Mouse (Mus musculus): Measurements from ENCODE around the gene C5ar2. TPM values are rescaled to one million over a fixed set of nuclear protein-coding genes. Genes with fewer than 3 reads are reported as not detected.

C5ar2 gene
- polyA plus RNA-seq, 1 experiment from 2014 or later: not detected

- Histone ChIP-seq H3K9me3 (replicated peaks; ENCODE audit: control insufficient read depth, low read length) (no peaks in the 10 kb centered on the region), H3K4me1 (ENCODE audit: control insufficient read depth, insufficient read depth, low read length) (no peaks in the 10 kb centered on the region), H3K9ac (ENCODE audit: low read length) (no peak overlapping the region), H3K4me2 (ENCODE audit: low read length) (no peak overlapping the region), H3K36me3 (ENCODE audit: control insufficient read depth, insufficient read depth, low read length) (peaks cover 85% of the 10 kb centered on the region), H3K27me3 (replicated peaks; ENCODE audit: control insufficient read depth, insufficient read depth, low read length) (no peaks in the 10 kb centered on the region), H3K27ac (ENCODE audit: low read depth, low read length) (no peak overlapping the region), H3K4me3 (ENCODE audit: low read depth, low read length) (no peak overlapping the region)
- DNase-seq (ENCODE audit: low spot score) (no peak), ATAC-seq (no peak)
- WGBS: 80% methylated on average over 12 of the region's 12 CpGs
Measured at GRCm38 (mm10) chr7:16210862-16211365, 33.0 kb downstream of the C5ar2 start.

- Histone ChIP-seq H3K4me2 (ENCODE audit: low read length) (no peak overlapping the region), H3K9me3 (replicated peaks; ENCODE audit: control insufficient read depth, low read length) (no peaks in the 10 kb centered on the region), H3K4me3 (ENCODE audit: low read depth, low read length) (no peak overlapping the region), H3K27ac (ENCODE audit: low read depth, low read length) (no peak overlapping the region), H3K9ac (ENCODE audit: low read length) (no peak overlapping the region), H3K36me3 (ENCODE audit: control insufficient read depth, insufficient read depth, low read length) (peaks cover 85% of the 10 kb centered on the region), H3K27me3 (replicated peaks; ENCODE audit: control insufficient read depth, insufficient read depth, low read length) (no peaks in the 10 kb centered on the region), H3K4me1 (ENCODE audit: control insufficient read depth, insufficient read depth, low read length) (no peaks in the 10 kb centered on the region)
- no peak for DNase-seq (ENCODE audit: low spot score)
- WGBS: 91% methylated on average over 21 of the region's 21 CpGs
- ATAC-seq: no peak
Measured at GRCm38 (mm10) chr7:16208781-16209665, 34.9 kb downstream of the C5ar2 start.

DNA sequence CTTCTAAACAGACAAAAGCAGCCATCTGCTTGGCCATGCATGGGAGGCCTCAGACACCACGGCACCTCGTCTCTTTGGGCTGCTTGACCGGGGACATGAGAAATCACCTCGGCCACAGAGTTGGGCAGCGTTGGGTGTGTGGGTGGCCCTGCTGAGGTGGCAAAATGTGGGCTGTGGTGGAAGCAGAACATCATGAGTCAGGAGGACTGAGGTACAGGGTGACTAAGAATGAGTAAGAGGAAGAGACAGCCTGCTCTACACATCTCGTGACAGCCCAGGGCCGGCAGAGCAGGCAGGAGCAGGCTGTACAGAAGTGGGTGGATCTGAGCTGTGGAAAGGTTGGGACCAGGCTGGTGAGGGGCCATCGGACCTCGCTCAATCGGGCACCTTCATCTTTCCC lies 36.5 kb downstream of the C5ar2 start:
- Histone ChIP-seq H3K4me2 (ENCODE audit: low read length) (no peak overlapping the region), H3K27me3 (replicated peaks; ENCODE audit: control insufficient read depth, insufficient read depth, low read length) (no peaks in the 10 kb centered on the region), H3K9me3 (replicated peaks; ENCODE audit: control insufficient read depth, low read length) (no peaks in the 10 kb centered on the region), H3K4me3 (ENCODE audit: low read depth, low read length) (no peak overlapping the region), H3K4me1 (ENCODE audit: control insufficient read depth, insufficient read depth, low read length) (no peaks in the 10 kb centered on the region), H3K36me3 (ENCODE audit: control insufficient read depth, insufficient read depth, low read length) (peaks cover 90% of the 10 kb centered on the region), H3K9ac (ENCODE audit: low read length) (no peak overlapping the region), H3K27ac (ENCODE audit: low read depth, low read length) (no peak overlapping the region)
- 88% methylated on average over 10 of the region's 10 CpGs for WGBS
- no peak for DNase-seq (ENCODE audit: low spot score)
- no peak for ATAC-seq

GRCm38 (mm10) chr7:16207076-16207475 lies 36.9 kb downstream of the C5ar2 start:
- 87% methylated on average over 7 of the region's 7 CpGs for WGBS
- ATAC-seq (no peak), DNase-seq (ENCODE audit: low spot score) (no peak)

GRCm38 (mm10) chr7:16204791-16205190 lies 39.2 kb downstream of the C5ar2 start:
- no peak for DNase-seq (ENCODE audit: low spot score)
- WGBS: 82% methylated on average over 8 of the region's 9 CpGs
- Histone ChIP-seq H3K36me3 (ENCODE audit: control insufficient read depth, insufficient read depth, low read length) (peaks cover 88% of the 10 kb centered on the region), H3K4me1 (ENCODE audit: control insufficient read depth, insufficient read depth, low read length) (no peaks in the 10 kb centered on the region), H3K9ac (ENCODE audit: low read length) (no peak overlapping the region), H3K4me3 (ENCODE audit: low read depth, low read length) (no peak overlapping the region), H3K27ac (ENCODE audit: low read depth, low read length) (no peak overlapping the region), H3K27me3 (replicated peaks; ENCODE audit: control insufficient read depth, insufficient read depth, low read length) (no peaks in the 10 kb centered on the region), H3K9me3 (replicated peaks; ENCODE audit: control insufficient read depth, low read length) (no peaks in the 10 kb centered on the region), H3K4me2 (ENCODE audit: low read length) (no peak overlapping the region)
- ATAC-seq: no peak

More at GRCm38 (mm10) chr7:16207076-16207475, 36.9 kb downstream of the C5ar2 start:
- H3K4me1 ChIP-seq (ENCODE audit: control insufficient read depth, insufficient read depth, low read length): no peaks in the 10 kb centered on the region
- no peak overlapping the region for H3K4me2 ChIP-seq (ENCODE audit: low read length)
- H3K4me3 ChIP-seq (ENCODE audit: low read depth, low read length): no peak overlapping the region
- no peak overlapping the region for H3K27ac ChIP-seq (ENCODE audit: low read depth, low read length)
- H3K27me3 ChIP-seq (replicated peaks; ENCODE audit: control insufficient read depth, insufficient read depth, low read length): no peaks in the 10 kb centered on the region
- H3K9ac ChIP-seq (ENCODE audit: low read length): no peak overlapping the region
- H3K36me3 ChIP-seq (ENCODE audit: control insufficient read depth, insufficient read depth, low read length): peaks cover 94% of the 10 kb centered on the region
- H3K9me3 ChIP-seq (replicated peaks; ENCODE audit: control insufficient read depth, low read length): no peaks in the 10 kb centered on the region

DNA sequence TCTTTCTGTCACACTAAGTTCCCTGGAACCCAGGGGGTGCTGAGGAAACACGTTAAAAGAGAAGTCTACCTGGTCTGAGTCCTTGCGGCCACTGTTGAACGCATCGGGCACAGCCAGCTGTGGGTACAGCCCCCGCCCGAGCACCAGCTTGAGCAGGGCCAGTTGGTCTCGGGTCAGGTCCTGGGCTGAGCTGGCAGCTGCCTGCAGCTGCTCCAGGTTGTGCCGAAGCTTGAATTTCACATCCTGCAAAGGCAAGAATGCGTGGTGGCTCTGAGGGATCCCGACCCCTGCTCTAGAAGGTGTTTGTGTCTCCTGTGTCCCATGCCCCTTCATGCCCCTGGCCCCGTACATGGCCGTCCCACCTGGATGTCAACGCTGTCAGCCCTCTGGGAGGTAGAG lies 40.5 kb downstream of the C5ar2 start:
- Histone ChIP-seq H3K36me3 (ENCODE audit: control insufficient read depth, insufficient read depth, low read length) (peaks cover 88% of the 10 kb centered on the region), H3K27me3 (replicated peaks; ENCODE audit: control insufficient read depth, insufficient read depth, low read length) (no peaks in the 10 kb centered on the region), H3K9ac (ENCODE audit: low read length) (no peak overlapping the region), H3K27ac (ENCODE audit: low read depth, low read length) (no peak overlapping the region), H3K9me3 (replicated peaks; ENCODE audit: control insufficient read depth, low read length) (no peaks in the 10 kb centered on the region), H3K4me3 (ENCODE audit: low read depth, low read length) (no peak overlapping the region), H3K4me1 (ENCODE audit: control insufficient read depth, insufficient read depth, low read length) (no peaks in the 10 kb centered on the region), H3K4me2 (ENCODE audit: low read length) (no peak overlapping the region)
- DNase-seq (ENCODE audit: low spot score): no peak
- 94% methylated on average over 13 of the region's 13 CpGs for WGBS
- no peak for ATAC-seq

DNA sequence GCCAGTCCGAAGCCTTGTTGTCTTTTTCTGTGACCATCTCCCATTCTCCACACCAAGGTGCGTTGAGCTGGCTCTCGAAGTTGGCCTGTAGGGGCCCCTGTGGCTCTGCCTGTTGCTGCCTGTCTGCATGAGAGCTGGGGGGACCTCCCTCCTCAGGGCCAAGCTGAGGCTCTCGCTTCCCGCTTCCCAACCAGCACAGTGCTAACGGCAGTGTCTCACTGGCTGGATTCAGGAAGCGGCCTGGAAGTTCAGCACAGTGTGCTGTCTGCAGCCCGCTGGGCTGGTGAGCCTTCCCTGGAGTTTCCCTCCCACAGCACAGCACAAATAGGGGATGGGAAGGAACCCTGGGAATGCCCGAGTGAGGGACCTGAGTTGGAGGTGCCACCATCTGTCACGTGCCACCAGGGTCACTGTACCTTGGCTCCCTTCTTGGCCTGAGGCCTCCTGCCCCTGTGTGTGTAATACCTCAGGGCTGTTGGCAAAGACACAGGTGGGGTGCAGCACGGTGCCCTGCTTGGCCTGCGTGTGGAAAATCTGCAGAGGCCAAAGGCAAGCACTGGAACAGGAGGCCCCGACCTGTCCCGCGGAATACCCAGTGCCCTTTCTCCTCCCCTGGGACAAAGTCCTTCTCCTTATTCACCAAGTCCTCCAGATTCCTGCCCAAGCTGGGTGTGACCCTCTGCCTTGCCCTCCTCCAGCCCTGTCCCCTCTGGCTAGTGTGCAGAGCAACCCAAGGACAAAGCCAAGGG lies 41.0 kb downstream of the C5ar2 start:
- DNase-seq (ENCODE audit: low spot score): no peak
- no peak for ATAC-seq
- H3K36me3 ChIP-seq (ENCODE audit: control insufficient read depth, insufficient read depth, low read length): peaks cover 89% of the 10 kb centered on the region
- H3K27ac ChIP-seq (ENCODE audit: low read depth, low read length): no peak overlapping the region
- H3K9ac ChIP-seq (ENCODE audit: low read length): no peak overlapping the region
- no peaks in the 10 kb centered on the region for H3K9me3 ChIP-seq (replicated peaks; ENCODE audit: control insufficient read depth, low read length)
- H3K27me3 ChIP-seq (replicated peaks; ENCODE audit: control insufficient read depth, insufficient read depth, low read length): no peaks in the 10 kb centered on the region
- no peak overlapping the region for H3K4me2 ChIP-seq (ENCODE audit: low read length)
- WGBS: 88% methylated on average over 15 of the region's 15 CpGs
- no peaks in the 10 kb centered on the region for H3K4me1 ChIP-seq (ENCODE audit: control insufficient read depth, insufficient read depth, low read length)
- H3K4me3 ChIP-seq (ENCODE audit: low read depth, low read length): no peak overlapping the region

DNA sequence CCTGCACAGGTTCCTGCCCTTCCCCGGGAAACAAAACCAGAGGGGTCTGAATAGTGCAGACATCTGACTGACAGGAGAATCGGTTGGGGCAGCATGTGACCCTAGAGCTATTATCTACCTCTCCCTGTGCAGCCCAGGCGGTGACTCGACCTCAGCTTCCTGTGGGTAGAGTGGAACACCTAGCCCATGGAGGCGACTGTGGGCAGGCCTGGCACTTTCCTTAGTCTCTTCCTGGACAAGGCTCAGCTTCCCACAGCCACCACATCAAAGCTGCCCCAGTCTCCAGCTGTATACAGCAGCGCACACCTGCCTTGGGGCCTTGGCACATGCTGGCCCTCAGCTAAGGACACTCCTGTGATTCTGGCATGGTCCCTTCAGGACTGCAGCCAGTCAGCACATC lies 42.8 kb downstream of the C5ar2 start:
- H3K27ac ChIP-seq (ENCODE audit: low read depth, low read length): no peak overlapping the region
- no peak overlapping the region for H3K4me2 ChIP-seq (ENCODE audit: low read length)
- 88% methylated on average over 6 of the region's 6 CpGs for WGBS
- H3K36me3 ChIP-seq (ENCODE audit: control insufficient read depth, insufficient read depth, low read length): peaks cover 88% of the 10 kb centered on the region
- no peak overlapping the region for H3K9ac ChIP-seq (ENCODE audit: low read length)
- no peaks in the 10 kb centered on the region for H3K27me3 ChIP-seq (replicated peaks; ENCODE audit: control insufficient read depth, insufficient read depth, low read length)
- H3K4me1 ChIP-seq (ENCODE audit: control insufficient read depth, insufficient read depth, low read length): no peaks in the 10 kb centered on the region
- no peak overlapping the region for H3K4me3 ChIP-seq (ENCODE audit: low read depth, low read length)
- no peaks in the 10 kb centered on the region for H3K9me3 ChIP-seq (replicated peaks; ENCODE audit: control insufficient read depth, low read length)
- DNase-seq (ENCODE audit: low spot score) (no peak), ATAC-seq (no peak)

DNA sequence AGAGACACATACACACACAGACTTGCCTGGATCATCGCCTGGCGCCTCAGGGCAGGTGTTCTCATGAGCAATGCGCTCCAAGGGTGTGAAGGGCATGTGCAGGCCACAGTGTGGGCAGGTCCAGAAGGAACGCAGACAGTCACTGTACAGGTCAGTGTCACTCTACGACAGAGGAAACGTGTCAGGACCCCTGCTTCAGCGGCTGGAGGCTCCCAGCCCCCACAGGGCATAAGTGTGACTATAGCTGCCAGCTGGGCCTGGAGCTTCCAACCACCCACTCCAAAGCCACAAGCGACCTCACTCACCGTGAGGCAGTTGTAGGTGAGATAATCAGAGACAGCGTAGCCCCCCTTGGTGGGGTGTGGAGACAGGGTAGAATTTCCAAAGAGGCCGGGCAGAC lies 45.4 kb downstream of the C5ar2 start:
- H3K36me3 ChIP-seq (ENCODE audit: control insufficient read depth, insufficient read depth, low read length): peaks cover 63% of the 10 kb centered on the region
- H3K27ac ChIP-seq (ENCODE audit: low read depth, low read length): no peak overlapping the region

More for the DNA sequence above, 45.4 kb downstream of the C5ar2 start:
- H3K4me3 ChIP-seq (ENCODE audit: low read depth, low read length): no peak overlapping the region
- DNase-seq (ENCODE audit: low spot score): no peak
- H3K27me3 ChIP-seq (replicated peaks; ENCODE audit: control insufficient read depth, insufficient read depth, low read length): no peaks in the 10 kb centered on the region
- no peak overlapping the region for H3K9ac ChIP-seq (ENCODE audit: low read length)
- no peak for ATAC-seq
- no peaks in the 10 kb centered on the region for H3K9me3 ChIP-seq (replicated peaks; ENCODE audit: control insufficient read depth, low read length)
- WGBS: 94% methylated on average over 11 of the region's 11 CpGs
- H3K4me1 ChIP-seq (ENCODE audit: control insufficient read depth, insufficient read depth, low read length): no peaks in the 10 kb centered on the region
- H3K4me2 ChIP-seq (ENCODE audit: low read length): no peak overlapping the region

All from forebrain, embryonic 14.5 days (tissue).